Mouse (Mus musculus): ENCODE results near the gene Errfi1.

- TF ChIP-seq CTCF (IDR thresholded peaks at IDR 0.05; ENCODE audit: insufficient read depth, low read length) = no peak
- no peak for TF ChIP-seq POLR2A (IDR thresholded peaks at IDR 0.05; ENCODE audit: borderline replicate concordance, extremely low read depth, low read depth, low read length)
These were observed 48.3 kb downstream of the Errfi1 start for GRCm38 (mm10) chr4:150902062-150902461.
